Mouse (Mus musculus) liver, embryonic 16.5 days (tissue): ENCODE measurements around the gene Zfp704. TPM values are rescaled to one million over a fixed set of nuclear protein-coding genes. Genes with fewer than 3 reads are reported as not detected.

Source experiments
- ATAC-seq: fragments of 200-750 bp; cut with Nextera tagmentation; 2 replicates; pipeline ENCODE4 v1.8.0; 2017; ENCODE audit warnings: low read depth, mild to moderate bottlenecking, moderate number of reproducible peaks, moderate library complexity
- H3K27ac ChIP-seq: fragments of 300-500 bp; sonication (generic); 2 replicates; pipeline ENCODE4 v1.5.1; 2014; ENCODE audit warnings: mild to moderate bottlenecking, low read length
- H3K27me3 ChIP-seq: fragments of 300-500 bp; sonication (generic); 2 replicates; pipeline ENCODE4 v1.6.1; 2014; ENCODE audit warnings: low read depth, low read length, mixed read lengths; ENCODE audit not compliant: control insufficient read depth, insufficient read depth
- H3K36me3 ChIP-seq: fragments of 300-500 bp; sonication (generic); 2 replicates; pipeline ENCODE4 v1.6.1; 2014; ENCODE audit warnings: mild to moderate bottlenecking; ENCODE audit not compliant: control insufficient read depth, insufficient read depth
- H3K4me1 ChIP-seq: fragments of 300-500 bp; sonication (generic); 2 replicates; pipeline ENCODE4 v1.6.1; 2014; ENCODE audit warnings: low read depth, low read length, mixed read lengths; ENCODE audit not compliant: control insufficient read depth
- H3K4me2 ChIP-seq: fragments of 300-500 bp; sonication (generic); 2 replicates; pipeline ENCODE4 v1.6.1; 2014; ENCODE audit warnings: low read depth, low read length, mixed read lengths
- H3K4me3 ChIP-seq: fragments of 300-500 bp; sonication (generic); 2 replicates; pipeline ENCODE4 v1.5.1; 2014; ENCODE audit warnings: low read depth, mild to moderate bottlenecking, low read length
- H3K9ac ChIP-seq: fragments of 300-500 bp; sonication (generic); 2 replicates; pipeline ENCODE4 v1.6.1; 2014; ENCODE audit warnings: low read depth, low read length
- H3K9me3 ChIP-seq: fragments of 300-500 bp; sonication (generic); replicated peaks from 2 replicates; pipeline ENCODE4 v1.6.1; 2016; ENCODE audit warnings: low read length; ENCODE audit not compliant: control insufficient read depth
- WGBS: fragments of 180-500 bp; shearing (Covaris S2); extraction: QIAGEN DNeasy Blood & Tissue Kit; methylation state at CpG from one replicate; pipeline ENCODE4 v1.1.7; 2014; ENCODE audit not compliant: insufficient replicate concordance; 5-methylcytosine and 5-hydroxymethylcytosine counted together
- polyA plus RNA-seq: library from polyadenylated mRNA; unstranded; fragments of >200 nt; fragmentation: Nextera tagmentation; extraction: Ambion mirVana; gene quantifications from 2 replicates; pipeline ENCODE4 v1.2.1, GENCODE M21; 2015

Gene Zfp704
- 0.88 and 0.97 TPM in 2 replicates for polyA plus RNA-seq

- Histone ChIP-seq H3K4me1 (peaks cover 23% of the 10 kb centered on the region), H3K4me3 (peak within 1 kb of the TSS; percentile 72), H3K27me3 (peaks cover 15% of the 10 kb centered on the region), H3K4me2 (peak within 1 kb of the TSS; percentile 96), H3K36me3 (no peaks in the 10 kb centered on the region), H3K9ac (peak within 1 kb of the TSS; percentile 70), H3K9me3 (no peaks in the 10 kb centered on the region), H3K27ac (peak within 1 kb of the TSS; percentile 53)
- peak; percentile 80 for ATAC-seq
- WGBS = under 1% methylated on average over 84 of the region's 97 CpGs
Observed at GRCm38 (mm10) chr3:9609581-9610341, at the start of gene Zfp704. TSS of gene Zfp704 (minus strand) at chr3:9610085.

GRCm38 (mm10) chr3:9633036-9634005, 23.4 kb upstream of the Zfp704 start:
- H3K4me2 ChIP-seq = no peak overlapping the region
- no peaks in the 10 kb centered on the region for H3K9me3 ChIP-seq
- no peaks in the 10 kb centered on the region for H3K4me1 ChIP-seq
- no peaks in the 10 kb centered on the region for H3K36me3 ChIP-seq
- H3K4me3 ChIP-seq = no peak overlapping the region
- peaks cover 15% of the 10 kb centered on the region for H3K27me3 ChIP-seq
- ATAC-seq = no peak
- no peak overlapping the region for H3K9ac ChIP-seq
- H3K27ac ChIP-seq = no peak overlapping the region
- 27% methylated on average over 10 of the region's 10 CpGs for WGBS

- no peaks in the 10 kb centered on the region for H3K9me3 ChIP-seq
- H3K36me3 ChIP-seq = no peaks in the 10 kb centered on the region
- H3K27ac ChIP-seq = no peak overlapping the region
- no peak for ATAC-seq
- WGBS = 24% methylated on average over 17 of the region's 17 CpGs
- 0 out of 2 replicates have a peak overlapping the region, but pooled peaks have one; percentile 7 for H3K4me3 ChIP-seq
- H3K9ac ChIP-seq = no peak overlapping the region
- peak overlapping the region; percentile 12; the same call in 1 of the 2 replicates for H3K4me2 ChIP-seq
- no peaks in the 10 kb centered on the region for H3K4me1 ChIP-seq
- H3K27me3 ChIP-seq = peaks cover 15% of the 10 kb centered on the region
Observed at GRCm38 (mm10) chr3:9629951-9630350, 20.1 kb upstream of the Zfp704 start.

- Histone ChIP-seq H3K27ac (no peak overlapping the region), H3K4me2 (no peak overlapping the region), H3K36me3 (no peaks in the 10 kb centered on the region), H3K27me3 (peaks cover 15% of the 10 kb centered on the region), H3K4me3 (no peak overlapping the region), H3K4me1 (no peaks in the 10 kb centered on the region), H3K9ac (no peak overlapping the region), H3K9me3 (no peaks in the 10 kb centered on the region)
- WGBS = 47% methylated on average over 4 of the region's 4 CpGs
- ATAC-seq = no peak
Observed at GRCm38 (mm10) chr3:9628041-9628440, 18.2 kb upstream of the Zfp704 start.

- H3K4me2 ChIP-seq = no peak overlapping the region
- no peaks in the 10 kb centered on the region for H3K36me3 ChIP-seq
- 31% methylated on average over 5 of the region's 5 CpGs for WGBS
- ATAC-seq = no peak
- H3K27ac ChIP-seq = no peak overlapping the region
- H3K9me3 ChIP-seq = no peaks in the 10 kb centered on the region
- no peak overlapping the region for H3K9ac ChIP-seq
- H3K4me1 ChIP-seq = no peaks in the 10 kb centered on the region
- peaks cover 15% of the 10 kb centered on the region for H3K27me3 ChIP-seq
- no peak overlapping the region for H3K4me3 ChIP-seq
Observed at GRCm38 (mm10) chr3:9626149-9626548, 16.3 kb upstream of the Zfp704 start.

- Histone ChIP-seq H3K9ac (no peak overlapping the region), H3K27ac (no peak overlapping the region), H3K27me3 (no peaks in the 10 kb centered on the region), H3K4me3 (no peak overlapping the region), H3K9me3 (no peaks in the 10 kb centered on the region), H3K36me3 (no peaks in the 10 kb centered on the region), H3K4me1 (peaks cover 3% of the 10 kb centered on the region; the same call in 1 of the 2 replicates), H3K4me2 (no peak overlapping the region)
- no peak for ATAC-seq
- WGBS = 72% methylated on average over 12 of the region's 12 CpGs
Observed at GRCm38 (mm10) chr3:9620611-9621010, 10.7 kb upstream of the Zfp704 start.

- 40% methylated on average over 6 of the region's 6 CpGs for WGBS
- Histone ChIP-seq H3K27me3 (no peaks in the 10 kb centered on the region), H3K4me3 (no peak overlapping the region), H3K27ac (no peak overlapping the region), H3K9ac (no peak overlapping the region), H3K36me3 (no peaks in the 10 kb centered on the region), H3K4me2 (no peak overlapping the region), H3K4me1 (peaks cover 4% of the 10 kb centered on the region; the same call in 1 of the 2 replicates), H3K9me3 (no peaks in the 10 kb centered on the region)
- no peak for ATAC-seq
Observed at GRCm38 (mm10) chr3:9619562-9620275, 9.8 kb upstream of the Zfp704 start.

GRCm38 (mm10) chr3:9617101-9617500, 7.2 kb upstream of the Zfp704 start:
- no peak overlapping the region for H3K4me3 ChIP-seq
- no peak overlapping the region for H3K9ac ChIP-seq
- H3K4me1 ChIP-seq = peaks cover 12% of the 10 kb centered on the region
- H3K27me3 ChIP-seq = no peaks in the 10 kb centered on the region
- no peak for ATAC-seq
- no peaks in the 10 kb centered on the region for H3K9me3 ChIP-seq
- WGBS = 65% methylated on average over 9 of the region's 9 CpGs
- no peak overlapping the region for H3K4me2 ChIP-seq
- no peak overlapping the region for H3K27ac ChIP-seq
- H3K36me3 ChIP-seq = no peaks in the 10 kb centered on the region
